Mouse (Mus musculus) cerebellum, postnatal 10 days (tissue): Measurements from ENCODE around the gene 3110040N11Rik.

Experiments used
- DNase-seq, 2 experiments: peaks; one replicate each; pipeline ENCODE4 v3.0.0; 2021; ENCODE audit warnings: mixed read lengths in 2 of 2

3110040N11Rik gene

DNA sequence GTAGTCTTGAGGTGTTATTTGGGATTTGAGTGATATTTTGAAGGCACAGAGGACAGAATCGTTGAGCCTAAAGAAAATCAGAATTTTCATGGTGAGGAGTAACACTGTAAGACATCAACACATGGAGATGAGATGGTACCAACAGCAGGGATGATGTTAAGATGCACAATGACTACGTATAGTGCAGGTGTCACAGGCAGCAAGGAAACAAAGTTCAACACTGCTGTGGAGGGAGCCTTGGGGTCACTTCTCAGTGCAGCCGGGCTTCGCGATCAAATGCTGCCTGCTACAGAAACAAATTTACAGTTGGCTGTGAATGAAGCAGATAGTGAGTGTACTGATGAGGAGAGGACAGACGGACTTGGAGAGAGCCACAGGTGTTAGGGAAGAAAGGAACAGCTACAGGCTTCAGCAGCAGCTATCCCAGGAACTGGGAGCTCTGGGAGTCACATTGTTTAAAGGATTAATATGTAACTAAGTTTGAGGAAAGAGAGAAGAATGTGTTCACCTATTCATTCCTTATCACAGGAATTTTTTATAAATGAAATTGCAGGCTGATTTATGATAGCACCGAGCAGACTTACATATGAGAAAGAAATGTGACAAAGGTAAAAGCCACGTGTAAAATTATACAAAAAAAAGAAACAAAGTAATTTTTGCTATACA lies 50.4 kb downstream of the 3110040N11Rik start:
- no peak for DNase-seq

DNA sequence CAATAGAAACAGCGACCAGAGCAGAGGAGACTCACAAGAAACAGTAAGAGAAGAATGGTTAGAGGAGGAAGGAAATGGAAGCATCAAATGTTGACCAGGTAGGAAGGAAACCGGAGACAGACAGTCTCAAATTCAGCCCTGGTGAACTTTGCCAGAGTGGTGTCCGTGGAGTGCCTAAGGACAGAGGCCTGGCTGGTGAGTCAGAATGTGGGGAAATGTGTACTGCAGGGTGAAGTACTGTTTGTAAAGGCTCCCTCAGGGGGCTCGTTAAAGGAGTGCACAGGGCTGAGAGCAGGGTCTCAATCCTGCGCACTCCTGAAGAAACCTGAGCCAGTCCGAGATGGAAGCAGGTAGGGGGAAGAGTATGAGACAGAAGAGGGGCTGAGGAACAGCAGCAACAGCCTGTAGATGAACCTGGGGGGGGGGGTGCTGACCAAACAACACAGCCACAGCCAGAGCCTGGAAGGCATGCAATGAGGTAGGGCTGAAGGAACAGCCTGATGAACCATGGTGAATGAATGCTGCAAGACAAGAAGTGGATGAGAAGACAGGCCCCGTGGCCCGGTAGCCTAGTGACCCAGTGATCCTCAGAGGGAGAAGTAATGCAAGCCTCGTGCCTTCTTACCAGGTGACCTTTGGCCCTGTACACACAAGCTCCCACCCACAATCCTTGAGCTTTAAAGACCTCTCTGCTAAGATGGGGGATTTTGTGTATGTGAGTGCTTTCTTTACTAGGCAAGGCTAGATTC lies 53.8 kb downstream of the 3110040N11Rik start:
- DNase-seq = no peak

DNA sequence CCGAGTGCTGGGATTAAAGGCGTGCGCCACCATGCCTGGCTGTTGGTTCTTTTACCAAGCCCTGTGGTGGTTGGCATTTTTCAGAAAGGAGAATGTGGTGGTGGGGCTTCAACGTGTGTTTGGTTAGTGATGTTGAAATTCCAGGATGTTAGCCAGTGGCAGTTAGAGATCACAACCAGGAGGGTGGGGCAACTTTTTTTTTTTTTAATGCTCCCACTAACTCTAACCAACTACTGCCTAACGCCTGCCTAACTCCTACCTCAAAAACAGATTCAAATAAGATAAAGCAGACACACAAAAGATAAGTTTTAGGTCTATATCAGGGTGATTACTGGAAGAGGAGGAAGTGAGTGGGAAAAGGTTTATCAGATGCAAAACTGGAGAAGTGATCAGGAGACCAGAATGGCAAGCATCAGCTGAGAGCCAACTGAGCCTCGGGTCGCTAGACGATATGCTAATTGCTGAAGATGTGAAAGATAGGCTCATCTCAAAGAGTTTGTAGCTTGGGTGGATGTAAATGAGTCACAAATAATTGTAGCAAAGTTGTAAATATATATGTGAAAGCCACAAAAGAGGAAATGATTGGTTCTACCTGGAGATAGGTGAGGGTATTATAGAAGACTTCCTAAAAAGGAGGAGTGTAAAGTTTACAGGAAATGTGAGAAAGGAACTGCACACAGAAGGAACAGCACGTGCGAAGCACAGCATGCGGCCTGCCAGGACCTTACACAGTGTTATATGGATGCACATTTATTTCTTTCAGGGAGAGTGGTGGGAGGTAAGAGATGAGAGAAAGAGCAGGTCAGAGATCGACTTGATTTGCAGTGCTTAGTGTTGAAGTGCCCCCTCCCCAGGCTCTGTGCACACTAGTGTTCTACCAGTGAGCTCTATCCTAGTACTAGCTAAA lies 56.8 kb downstream of the 3110040N11Rik start:
- DNase-seq = no peak
